Mouse (Mus musculus) G1E (cell line): ENCODE measurements at regions not wholly inside any gene's neighbourhood (a gene's known extent, or its start where the extent isn't known, plus 50 kb on each side); places are given as distances from the start of the nearest gene placed in this dataset.

ENCODE experiments used
- ATAC-seq: 2 replicates; pipeline ENCODE4 v1.8.0; 2016; ENCODE audit warnings: mild to moderate bottlenecking; ENCODE audit not compliant: insufficient number of reproducible peaks, poor library complexity, low FRiP score, severe bottlenecking; ENCODE audit errors: extremely low read depth
- DNase-seq: peaks from one replicate; pipeline ENCODE4 v3.0.0; 2012; ENCODE audit warnings: low spot score
- H3K27me3 ChIP-seq: 2 replicates; pipeline ENCODE4 v1.6.1; 2012; ENCODE audit warnings: mild to moderate bottlenecking, low read length, inconsistent platforms; ENCODE audit not compliant: insufficient read depth
- H3K36me3 ChIP-seq: replicated peaks from 2 replicates; pipeline ENCODE3; 2012; ENCODE audit warnings: mild to moderate bottlenecking, inconsistent platforms
- H3K4me1 ChIP-seq: 2 replicates; pipeline ENCODE4 v1.6.1; 2012; ENCODE audit warnings: low read depth, low read length, inconsistent platforms, mixed read lengths; ENCODE audit not compliant: insufficient read depth
- H3K4me3 ChIP-seq: 2 replicates; pipeline ENCODE4 v1.5.1; 2012; ENCODE audit warnings: low read depth, mild to moderate bottlenecking, inconsistent platforms, low read length, moderate library complexity, mixed read lengths
- H3K9me3 ChIP-seq: replicated peaks from 2 replicates; pipeline ENCODE4 v1.6.1; 2012; ENCODE audit warnings: inconsistent platforms
- CTCF ChIP-seq: IDR thresholded peaks from 2 replicates; pipeline ENCODE4 v1.5.1; 2012; ENCODE audit warnings: low read depth, low read length, inconsistent platforms, mixed read lengths
- GATA1 ChIP-seq: IDR thresholded peaks from 2 replicates; pipeline ENCODE4 v1.6.1; 2012; ENCODE audit warnings: borderline replicate concordance, low read length, inconsistent platforms, mixed read lengths
- GATA2 ChIP-seq: IDR thresholded peaks from 2 replicates; pipeline ENCODE4 v1.6.1; 2012; ENCODE audit warnings: low read depth, low read length, inconsistent platforms, borderline replicate concordance
- POLR2AphosphoS5 ChIP-seq: IDR thresholded peaks from 2 replicates; pipeline ENCODE4 v1.6.1; 2012; ENCODE audit warnings: low read depth, low read length, inconsistent platforms; ENCODE audit not compliant: insufficient replicate concordance
- TAL1 ChIP-seq: conservative IDR thresholded peaks from 2 replicates; pipeline ENCODE4 v1.6.1; 2012; ENCODE audit warnings: low read depth, low read length, inconsistent platforms, mixed read lengths

DNA sequence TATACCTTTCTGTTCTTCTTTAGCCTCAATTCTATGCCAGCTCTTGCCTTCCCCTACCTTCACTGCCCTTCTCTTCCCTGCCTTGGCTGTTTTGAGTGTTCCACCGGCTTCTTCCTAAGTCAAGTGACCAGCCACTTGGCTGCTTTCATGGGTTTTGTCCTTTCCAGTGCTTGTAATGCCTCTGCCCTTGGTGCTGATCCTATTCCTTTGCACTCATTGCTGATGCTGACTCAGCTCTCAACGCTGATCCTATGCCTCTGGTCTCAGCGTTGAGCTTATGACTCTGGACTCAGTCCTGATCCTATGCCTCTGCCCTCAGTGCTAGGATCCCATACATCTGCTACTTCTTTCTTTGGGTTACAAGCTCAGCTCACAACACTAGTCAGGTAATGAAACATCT is 60.3 kb upstream of the Tom1l1 start:
- no peak overlapping the region for H3K4me3 ChIP-seq
- no peaks in the 10 kb centered on the region for H3K36me3 ChIP-seq
- DNase-seq, result no peak
- H3K9me3 ChIP-seq, result no peaks in the 10 kb centered on the region
- ATAC-seq, result no peak
- no peaks in the 10 kb centered on the region for H3K27me3 ChIP-seq
- TF ChIP-seq GATA1, result no peak
- no peak for TF ChIP-seq POLR2AphosphoS5
- no peak for TF ChIP-seq GATA2
- no peak for TF ChIP-seq CTCF
- TF ChIP-seq TAL1, result no peak
- H3K4me1 ChIP-seq, result no peaks in the 10 kb centered on the region

DNA sequence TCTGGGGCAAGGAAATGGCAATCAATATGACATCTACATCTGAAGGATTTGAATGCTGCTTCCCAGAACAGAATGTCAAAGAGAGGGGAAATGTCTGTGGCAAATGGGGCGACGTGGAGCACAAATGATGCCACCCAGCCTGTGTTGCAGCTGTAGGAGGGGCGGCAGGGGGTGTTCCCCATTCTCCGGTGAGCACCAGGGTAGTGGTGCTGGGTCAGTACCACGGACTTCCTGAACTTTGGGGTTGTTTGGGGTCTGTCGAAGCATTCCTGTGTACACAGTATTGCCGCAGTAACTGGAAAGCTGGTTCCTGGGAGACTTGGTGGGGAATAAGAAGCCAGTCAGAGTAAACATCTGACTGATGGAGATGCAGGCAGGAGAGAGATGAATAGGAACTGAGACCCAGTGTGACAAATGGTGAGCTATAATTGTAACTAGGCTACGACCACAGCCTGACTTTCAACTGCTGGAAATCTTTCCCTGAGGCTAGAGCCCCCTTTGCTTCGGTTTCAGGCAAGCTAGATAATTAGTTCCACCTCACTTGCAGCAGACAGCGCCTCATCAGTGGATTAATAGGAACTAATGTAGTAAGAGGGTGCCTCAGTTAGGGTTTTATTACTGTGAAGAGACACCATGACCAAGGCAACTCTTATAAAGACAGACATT is 53.9 kb upstream of the Tom1l1 start:
- Histone ChIP-seq H3K9me3 (no peaks in the 10 kb centered on the region), H3K27me3 (no peaks in the 10 kb centered on the region), H3K36me3 (no peaks in the 10 kb centered on the region), H3K4me1 (no peaks in the 10 kb centered on the region), H3K4me3 (no peak overlapping the region)
- TF ChIP-seq CTCF, result no peak
- no peak for TF ChIP-seq POLR2AphosphoS5
- no peak for TF ChIP-seq TAL1
- no peak for TF ChIP-seq GATA2
- TF ChIP-seq GATA1, result no peak
- DNase-seq (no peak), ATAC-seq (no peak)

DNA sequence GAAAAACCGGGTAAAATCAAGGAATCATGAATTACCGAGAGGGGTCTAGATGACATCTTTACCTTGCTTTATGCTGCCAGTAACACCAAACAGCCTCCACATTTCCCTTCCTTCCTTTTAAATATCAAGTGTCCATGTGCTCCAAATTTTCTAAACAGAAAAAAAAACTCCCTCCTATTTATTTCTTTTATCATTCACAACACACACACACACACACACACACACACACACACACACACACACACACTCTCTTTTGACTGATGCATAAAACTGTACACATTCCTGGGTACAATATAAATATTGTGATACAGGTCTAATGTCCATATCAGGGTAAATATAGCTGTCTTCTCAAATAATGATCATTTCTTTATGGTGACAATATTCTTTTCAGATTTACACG is 51.3 kb upstream of the Tom1l1 start:
- DNase-seq (no peak), ATAC-seq (no peak)
- H3K27me3 ChIP-seq, result no peaks in the 10 kb centered on the region
- no peak overlapping the region for H3K4me3 ChIP-seq
- TF ChIP-seq POLR2AphosphoS5, result no peak
- no peak for TF ChIP-seq CTCF
- TF ChIP-seq GATA2, result no peak
- TF ChIP-seq TAL1, result no peak
- TF ChIP-seq GATA1, result no peak
- H3K4me1 ChIP-seq, result no peaks in the 10 kb centered on the region
- no peaks in the 10 kb centered on the region for H3K36me3 ChIP-seq
- H3K9me3 ChIP-seq, result no peaks in the 10 kb centered on the region

DNA sequence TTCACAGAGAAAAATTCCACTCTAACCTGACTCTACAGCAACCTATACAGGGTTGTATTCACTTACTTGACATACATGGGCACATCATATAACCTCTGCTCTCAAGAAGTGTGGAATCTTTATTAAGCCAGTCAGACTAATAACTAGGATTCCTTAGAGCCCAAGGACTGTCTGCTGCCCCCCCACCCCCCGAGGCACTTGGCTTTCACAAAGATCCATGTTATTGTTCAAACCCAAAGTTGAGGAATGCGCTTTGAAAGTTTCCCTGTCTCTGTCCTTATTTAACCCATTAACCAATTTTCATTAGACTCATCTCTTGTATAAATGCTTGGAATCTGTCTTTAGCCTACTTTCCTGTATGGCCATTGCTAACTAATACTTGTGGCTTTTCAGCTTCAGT is 50.6 kb upstream of the Tom1l1 start:
- no peak for ATAC-seq
- no peaks in the 10 kb centered on the region for H3K9me3 ChIP-seq
- TF ChIP-seq GATA1 (no peak), TAL1 (no peak), GATA2 (no peak), POLR2AphosphoS5 (no peak), CTCF (no peak)
- DNase-seq, result no peak
- H3K36me3 ChIP-seq, result no peaks in the 10 kb centered on the region
- H3K4me3 ChIP-seq, result no peak overlapping the region
- H3K4me1 ChIP-seq, result no peaks in the 10 kb centered on the region
- no peaks in the 10 kb centered on the region for H3K27me3 ChIP-seq
